Mouse (Mus musculus) T-helper 1 cell (primary cell): ENCODE results near the gene Gtpbp2.

Source experiments
- in situ Hi-C: fragments of 300-600 bp; cut with MboI, MseI; formaldehyde crosslinking; loops from one replicate; pipeline ENCODE4 v1.15.1; 2025; ENCODE audit warnings: high pct_unique_total_duplicates

Gene Gtpbp2

GRCm38 (mm10) chr17:46152847-46153782 is 7.7 kb upstream of the Gtpbp2 start, which contains the start of gene Mad2l1bp:
Gene Mad2l1bp (minus strand): TSS chr17:46153553.
- in situ Hi-C loops: loop anchor here (25.0 kb wide), 1 partner anchor 1359 kb away; the partner anchor contains the start of genes Ccnd3 and Taf8

- in situ Hi-C loops: loop anchor here (25.0 kb wide), 1 partner anchor 1358 kb away; the partner anchor contains the start of genes Ccnd3 and Taf8
These were observed 6.5 kb upstream of the Gtpbp2 start for GRCm38 (mm10) chr17:46154336-46154735.

DNA sequence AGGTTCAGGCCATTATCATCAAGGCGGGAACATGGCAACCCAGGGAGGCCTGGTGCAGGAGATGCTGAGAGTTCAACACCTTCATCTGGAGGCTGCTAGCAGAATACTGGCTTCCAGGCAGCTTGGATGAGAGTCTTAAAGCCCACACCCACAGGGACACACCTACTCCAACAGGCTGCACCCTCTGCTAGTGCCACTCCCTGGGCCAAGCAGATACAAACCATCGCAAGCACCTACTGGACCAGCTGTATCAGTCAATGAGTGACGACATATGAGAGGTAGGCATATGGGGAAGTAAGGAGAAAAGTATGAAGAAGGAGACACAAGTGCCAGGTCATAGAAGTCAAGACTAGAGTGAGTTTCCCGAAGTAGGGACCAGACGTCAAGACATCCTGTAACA is 4.2 kb upstream of the Gtpbp2 start:
- in situ Hi-C loops: loop anchor here (25.0 kb wide), 1 partner anchor 1356 kb away; the partner anchor contains the start of genes Ccnd3 and Taf8

DNA sequence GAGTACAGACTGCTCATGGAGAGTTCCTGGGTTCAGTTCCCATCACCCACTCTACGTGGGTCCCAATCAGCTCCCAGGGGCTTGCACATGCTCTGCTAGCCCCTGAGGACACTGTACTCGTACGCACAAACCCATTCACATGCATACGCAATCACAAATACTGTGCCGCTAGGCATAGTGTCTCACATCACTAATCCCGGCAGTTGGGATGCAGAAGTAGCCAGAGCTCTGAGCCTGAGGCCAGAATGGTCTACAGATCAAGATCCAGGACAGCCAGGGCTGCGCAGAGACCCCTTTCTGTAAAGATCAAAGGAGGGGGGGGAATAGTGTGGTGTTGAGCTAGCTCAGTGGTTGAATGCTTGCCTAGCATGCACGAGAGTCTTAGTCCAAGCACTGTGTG is 3.7 kb upstream of the Gtpbp2 start:
- in situ Hi-C loops: loop anchor here (25.0 kb wide), 1 partner anchor 1355 kb away; the partner anchor contains the start of genes Ccnd3 and Taf8

GRCm38 (mm10) chr17:46159236-46159635 is 1.6 kb upstream of the Gtpbp2 start:
- in situ Hi-C loops: loop anchor here (25.0 kb wide), 1 partner anchor 1353 kb away; the partner anchor contains the start of genes Ccnd3 and Taf8

GRCm38 (mm10) chr17:46160090-46160662 is 656 bp upstream of the Gtpbp2 start:
- in situ Hi-C loops: loop anchor here (10.0 to 25.0 kb wide), 2 partner anchors 595 to 1352 kb away; partner anchors contain the start of genes Ccnd3, Slc35b2 and Taf8

DNA sequence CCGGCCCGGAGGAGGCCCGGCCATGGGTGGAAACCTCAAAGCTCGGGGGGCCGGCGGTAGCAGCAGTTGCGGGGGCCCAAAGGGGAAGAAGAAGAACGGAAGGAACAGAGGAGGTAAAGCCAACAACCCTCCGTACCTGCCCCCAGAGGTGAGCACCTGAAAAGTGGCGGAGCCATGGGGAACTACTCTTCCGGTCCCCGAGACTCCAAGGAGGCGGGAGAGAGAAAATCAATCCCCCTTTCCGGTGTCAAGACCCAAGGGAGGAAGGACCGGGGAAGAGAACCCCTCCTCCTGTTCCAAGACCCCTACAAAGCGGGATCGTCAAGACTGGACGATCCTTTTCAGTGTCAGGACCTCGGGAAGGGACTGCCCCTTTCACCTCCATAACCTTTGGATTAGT is 347 bp downstream of the Gtpbp2 start:
- in situ Hi-C loops: loop anchor here (10.0 to 25.0 kb wide), 2 partner anchors 596 to 1351 kb away; partner anchors contain the start of genes Ccnd3, Slc35b2 and Taf8

DNA sequence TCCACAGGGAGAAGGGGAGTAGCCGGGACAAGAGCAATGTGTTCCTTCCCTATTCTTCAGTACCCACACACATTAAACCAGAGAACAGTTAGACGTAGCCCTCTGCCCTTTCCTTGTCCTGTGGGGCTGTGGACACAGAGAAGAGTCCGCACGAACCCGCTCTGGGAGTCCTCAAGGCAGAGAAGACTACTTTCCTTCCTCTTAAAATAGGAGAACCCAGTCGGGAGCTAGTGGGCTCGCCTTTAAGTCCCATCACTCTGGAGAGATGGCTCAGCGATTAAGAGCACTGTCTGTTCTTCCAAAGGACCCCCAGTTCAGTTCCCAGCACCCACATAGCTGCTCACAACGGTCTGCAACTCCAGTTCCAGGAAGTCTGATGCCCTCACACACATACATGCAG is 878 bp downstream of the Gtpbp2 start:
- in situ Hi-C loops: loop anchor here (10.0 to 25.0 kb wide), 2 partner anchors 597 to 1351 kb away; partner anchors contain the start of genes Ccnd3, Slc35b2 and Taf8

DNA sequence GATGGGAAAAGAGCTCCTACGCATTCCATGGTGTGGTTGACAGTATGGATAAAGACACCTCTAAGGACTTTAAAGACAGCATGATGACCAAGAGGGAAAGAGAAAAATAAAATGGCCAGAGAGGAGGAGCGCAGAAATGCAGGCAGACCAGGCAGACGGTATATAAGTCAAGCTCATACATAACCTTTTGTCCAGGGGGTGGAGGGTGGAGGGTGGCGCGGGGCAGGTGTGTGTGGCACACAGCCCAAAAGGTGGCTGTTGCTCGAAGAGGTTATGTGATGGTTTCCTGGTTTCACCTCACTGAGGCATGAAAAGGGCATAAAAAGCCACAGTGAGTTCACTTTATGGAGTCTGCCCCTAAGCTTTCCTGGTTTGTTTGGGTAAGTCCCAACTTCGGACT is 1.7 kb downstream of the Gtpbp2 start:
- in situ Hi-C loops: loop anchor here (10.0 to 25.0 kb wide), 2 partner anchors 598 to 1350 kb away; partner anchors contain the start of genes Ccnd3, Slc35b2 and Taf8

DNA sequence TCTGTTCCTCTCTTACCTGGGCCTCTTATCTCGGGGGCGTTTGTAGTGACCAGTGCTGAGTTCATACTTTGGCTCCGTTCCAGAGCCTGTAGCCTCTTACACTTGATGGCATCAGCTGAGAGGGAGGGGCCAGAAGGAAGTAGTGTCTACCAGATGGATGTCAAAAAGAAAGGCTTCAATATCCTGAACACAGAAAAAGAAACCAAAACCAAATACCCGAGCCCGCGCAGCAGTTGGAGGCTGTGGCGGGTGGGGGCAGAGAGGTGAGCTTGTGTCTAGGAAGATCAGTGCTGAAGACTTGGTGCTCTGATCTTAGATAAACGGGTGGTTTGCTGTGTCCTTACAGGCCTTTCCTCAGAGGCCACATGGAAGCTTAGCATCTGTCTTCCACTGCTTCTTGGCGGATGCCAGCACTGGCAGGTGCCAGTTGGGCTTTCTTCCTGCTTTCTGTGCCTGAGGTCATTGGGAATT is 2.2 kb downstream of the Gtpbp2 start:
- in situ Hi-C loops: loop anchor here (10.0 to 25.0 kb wide), 2 partner anchors 598 to 1349 kb away; partner anchors contain the start of genes Ccnd3, Slc35b2 and Taf8

DNA sequence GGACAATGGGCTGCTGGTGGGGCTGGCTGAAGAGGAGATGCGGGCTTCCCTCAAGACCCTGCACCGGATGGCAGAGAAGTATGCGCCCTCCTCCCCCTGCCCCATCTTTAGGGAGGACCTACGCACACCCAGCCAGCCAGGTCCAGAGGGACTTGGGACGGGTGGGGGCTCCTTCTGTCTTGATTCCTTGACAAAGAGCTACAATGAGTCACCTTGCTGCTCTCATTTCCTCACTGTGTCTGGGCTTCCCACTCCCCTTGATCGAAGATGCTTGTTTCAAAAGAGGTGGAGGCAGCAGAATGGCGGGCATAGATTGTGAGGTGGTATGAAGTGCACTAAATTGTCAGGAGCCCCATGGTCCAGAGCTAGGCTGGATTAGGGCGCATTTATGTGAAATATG is 3.5 kb downstream of the Gtpbp2 start:
- in situ Hi-C loops: loop anchor here (10.0 to 25.0 kb wide), 2 partner anchors 600 to 1348 kb away; partner anchors contain the start of genes Ccnd3, Slc35b2 and Taf8

- in situ Hi-C loops: loop anchor here (5.0 to 25.0 kb wide), 3 partner anchors 83 to 1348 kb away; partner anchors contain the start of genes Ccnd3, Polr1c, Slc35b2 and Taf8
These were observed 4.0 kb downstream of the Gtpbp2 start for GRCm38 (mm10) chr17:46164791-46165190.

DNA sequence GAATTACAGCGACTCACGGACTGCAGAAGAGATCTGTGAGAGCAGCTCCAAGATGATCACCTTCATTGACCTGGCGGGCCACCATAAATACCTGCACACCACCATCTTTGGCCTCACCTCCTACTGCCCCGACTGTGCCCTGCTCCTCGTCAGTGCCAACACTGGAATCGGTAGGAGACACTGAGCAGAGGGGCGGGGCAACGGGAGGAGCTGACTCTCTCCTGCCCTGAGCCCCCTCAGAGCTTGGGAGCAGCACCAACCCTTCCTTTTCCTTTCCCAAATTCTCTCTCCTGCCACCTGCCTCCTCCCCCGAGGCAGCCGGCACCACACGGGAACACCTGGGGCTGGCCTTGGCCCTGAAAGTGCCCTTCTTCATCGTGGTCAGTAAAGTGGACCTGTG is 4.6 kb downstream of the Gtpbp2 start:
- in situ Hi-C loops: loop anchor here (5.0 to 25.0 kb wide), 3 partner anchors 82 to 1347 kb away; partner anchors contain the start of genes Ccnd3, Polr1c, Slc35b2 and Taf8

DNA sequence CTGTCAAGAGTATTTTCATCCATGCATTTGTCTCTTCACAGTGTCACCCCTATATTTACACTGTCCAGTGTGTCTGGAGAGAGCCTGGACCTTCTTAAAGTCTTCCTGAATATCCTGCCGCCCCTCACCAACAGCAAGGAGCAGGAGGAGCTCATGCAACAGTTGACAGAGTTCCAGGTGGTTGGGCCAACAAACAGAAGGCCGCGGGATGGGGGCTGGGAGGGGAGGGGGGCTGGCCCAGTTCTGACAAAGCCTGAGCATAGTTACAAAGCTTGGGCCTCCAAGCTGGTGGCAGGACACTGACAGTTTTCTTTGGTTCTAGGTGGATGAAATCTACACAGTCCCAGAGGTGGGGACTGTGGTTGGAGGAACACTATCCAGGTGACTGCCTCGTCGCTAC is 5.4 kb downstream of the Gtpbp2 start:
- in situ Hi-C loops: loop anchor here (5.0 to 25.0 kb wide), 3 partner anchors 81 to 1346 kb away; partner anchors contain the start of genes Ccnd3, Polr1c, Slc35b2 and Taf8

- in situ Hi-C loops: loop anchor here (5.0 to 25.0 kb wide), 3 partner anchors 80 to 1345 kb away; partner anchors contain the start of genes Ccnd3, Polr1c, Slc35b2 and Taf8
These were observed 6.2 kb downstream of the Gtpbp2 start for GRCm38 (mm10) chr17:46167014-46167413.

- in situ Hi-C loops: loop anchor here (5.0 to 25.0 kb wide), 3 partner anchors 79 to 1344 kb away; partner anchors contain the start of genes Ccnd3, Polr1c, Slc35b2 and Taf8
These were observed 7.5 kb downstream of the Gtpbp2 start for GRCm38 (mm10) chr17:46168318-46168717.

GRCm38 (mm10) chr17:46168768-46169167 is 7.9 kb downstream of the Gtpbp2 start:
- in situ Hi-C loops: loop anchor here (5.0 to 25.0 kb wide), 3 partner anchors 79 to 1344 kb away; partner anchors contain the start of genes Ccnd3, Polr1c, Slc35b2 and Taf8

GRCm38 (mm10) chr17:46170538-46170937 is 9.7 kb downstream of the Gtpbp2 start:
- in situ Hi-C loops: loop anchor here (25.0 kb wide), 1 partner anchor 1342 kb away; the partner anchor contains the start of genes Ccnd3 and Taf8

DNA sequence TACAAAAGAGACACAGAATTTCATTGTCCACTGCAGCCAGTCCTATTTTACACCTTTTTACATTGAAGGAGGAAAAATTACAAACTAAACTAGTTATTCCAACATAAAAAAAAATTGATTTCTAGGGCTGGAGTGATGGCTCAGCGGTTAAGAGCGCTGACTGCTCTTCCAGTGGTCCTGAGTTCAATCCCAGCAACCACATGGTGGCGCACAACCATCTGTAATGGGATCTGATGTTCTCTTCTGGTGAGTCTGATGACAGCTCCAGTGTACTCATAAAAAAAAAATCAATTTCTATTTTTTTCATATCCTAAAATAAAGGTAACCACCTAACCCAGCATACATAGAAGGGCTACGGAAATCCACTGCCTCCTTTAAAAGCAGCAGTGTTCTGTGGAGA is 21.4 kb downstream of the Gtpbp2 start:
- in situ Hi-C loops: no loop called here

- in situ Hi-C loops: no loop called here
These were observed 28.0 kb downstream of the Gtpbp2 start for GRCm38 (mm10) chr17:46188829-46189228.

- in situ Hi-C loops: no loop called here
These were observed 40.3 kb downstream of the Gtpbp2 start for GRCm38 (mm10) chr17:46201151-46201550.
